Mouse (Mus musculus) neural tube, embryonic 14.5 days (tissue): ENCODE results near the gene Zfp583. TPM values are rescaled to one million over a fixed set of nuclear protein-coding genes. Genes with fewer than 3 reads are reported as not detected.

ENCODE experiments used
- ATAC-seq: fragments of 200-750 bp; cut with Nextera tagmentation; 2 replicates; pipeline ENCODE4 v1.8.0; 2017; ENCODE audit warnings: low read depth, mild to moderate bottlenecking, moderate TSS enrichment, moderate library complexity
- H3K27ac ChIP-seq: fragments of 300-500 bp; sonication (generic); 2 replicates; pipeline ENCODE4 v1.5.1; 2014; ENCODE audit warnings: low read depth, mild to moderate bottlenecking, control low read depth, low read length, moderate library complexity, mixed read lengths
- H3K27me3 ChIP-seq: fragments of 300-500 bp; sonication (generic); 2 replicates; pipeline ENCODE4 v1.6.1; 2014; ENCODE audit warnings: low read length; ENCODE audit not compliant: control insufficient read depth, insufficient read depth
- H3K36me3 ChIP-seq: fragments of 300-500 bp; sonication (generic); 2 replicates; pipeline ENCODE4 v1.6.1; 2014; ENCODE audit warnings: low read length, mixed read lengths; ENCODE audit not compliant: control insufficient read depth, insufficient read depth
- H3K4me1 ChIP-seq: fragments of 300-500 bp; sonication (generic); 2 replicates; pipeline ENCODE4 v1.6.1; 2014; ENCODE audit warnings: low read length; ENCODE audit not compliant: control insufficient read depth, insufficient read depth
- H3K4me2 ChIP-seq: fragments of 300-500 bp; sonication (generic); 2 replicates; pipeline ENCODE4 v1.6.1; 2014; ENCODE audit warnings: mild to moderate bottlenecking, low read depth, low read length, control low read depth
- H3K4me3 ChIP-seq: fragments of 300-500 bp; sonication (generic); 2 replicates; pipeline ENCODE4 v1.5.1; 2014; ENCODE audit warnings: low read depth, low read length, control low read depth, mixed read lengths
- H3K9ac ChIP-seq: fragments of 300-500 bp; sonication (generic); replicated peaks from 2 replicates; pipeline ENCODE4 v1.6.1; 2014; ENCODE audit warnings: low read depth, mild to moderate bottlenecking, control low read depth, low read length, mixed read lengths
- H3K9me3 ChIP-seq: fragments of 300-500 bp; sonication (generic); 2 replicates; pipeline ENCODE4 v1.6.1; 2016; ENCODE audit warnings: low read length; ENCODE audit not compliant: control insufficient read depth
- WGBS: fragments of 180-500 bp; shearing (Covaris S2); extraction: QIAGEN DNeasy Blood & Tissue Kit; methylation state at CpG from one replicate; pipeline ENCODE4 v1.1.7; 2014; 5-methylcytosine and 5-hydroxymethylcytosine counted together
- polyA plus RNA-seq: library from polyadenylated mRNA; unstranded; fragments of >200 nt; fragmentation: Nextera tagmentation; extraction: Ambion mirVana; gene quantifications from 2 replicates; pipeline ENCODE4 v1.2.1, GENCODE M21; 2014

The Zfp583 gene
- polyA plus RNA-seq, 1 experiment from 2014 or later = 17.0 TPM

DNA sequence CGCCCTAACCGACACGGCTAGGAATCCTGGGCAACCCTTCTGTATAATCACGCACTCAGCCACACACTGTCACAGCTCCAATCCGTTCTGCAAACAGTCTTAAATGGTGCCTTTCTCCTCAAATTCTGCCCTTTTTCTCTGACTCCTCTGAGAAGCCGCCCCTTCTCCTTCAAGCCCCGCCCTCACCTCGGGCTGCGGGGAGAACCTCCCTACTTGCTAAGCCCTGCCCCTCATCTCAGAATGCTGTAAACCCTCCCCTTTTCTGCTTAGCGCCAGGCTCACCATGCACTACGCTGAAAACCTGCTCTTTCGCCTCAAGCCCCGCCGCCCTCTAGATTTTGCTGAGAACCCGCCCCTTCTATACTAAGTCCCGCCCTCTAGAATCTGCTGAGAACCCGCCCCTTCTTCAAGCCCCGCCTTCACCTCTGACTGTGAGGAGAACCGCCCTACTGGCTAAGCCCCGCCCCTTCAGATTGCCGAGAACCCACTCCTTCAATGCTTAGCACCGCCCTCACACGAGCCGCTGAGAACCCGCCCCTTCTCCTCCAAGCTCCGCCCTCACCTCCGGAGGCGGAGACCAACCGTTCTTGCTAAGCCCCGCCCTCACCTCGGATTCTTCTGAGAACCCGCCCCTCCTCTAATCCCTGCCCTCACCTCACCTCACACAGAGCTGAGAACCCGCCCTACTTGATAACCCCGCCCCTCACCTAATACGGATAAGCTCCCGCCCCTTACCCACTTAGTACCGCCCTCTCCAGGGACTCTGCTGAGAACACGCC lies 31.4 kb upstream of the Zfp583 start:
- H3K27ac ChIP-seq = peak overlapping the region; percentile 94
- H3K4me2 ChIP-seq = peak overlapping the region; percentile 57
- H3K36me3 ChIP-seq = no peaks in the 10 kb centered on the region
- ATAC-seq = peak; percentile 93
- H3K9me3 ChIP-seq = no peaks in the 10 kb centered on the region
- H3K9ac ChIP-seq = peak overlapping the region; percentile 58
- peak overlapping the region; percentile 47 for H3K4me3 ChIP-seq
- WGBS = under 1% methylated on average over 31 of the region's 38 CpGs
- peaks cover 8% of the 10 kb centered on the region; the same call in 1 of the 2 replicates for H3K4me1 ChIP-seq
- H3K27me3 ChIP-seq = no peaks in the 10 kb centered on the region

DNA sequence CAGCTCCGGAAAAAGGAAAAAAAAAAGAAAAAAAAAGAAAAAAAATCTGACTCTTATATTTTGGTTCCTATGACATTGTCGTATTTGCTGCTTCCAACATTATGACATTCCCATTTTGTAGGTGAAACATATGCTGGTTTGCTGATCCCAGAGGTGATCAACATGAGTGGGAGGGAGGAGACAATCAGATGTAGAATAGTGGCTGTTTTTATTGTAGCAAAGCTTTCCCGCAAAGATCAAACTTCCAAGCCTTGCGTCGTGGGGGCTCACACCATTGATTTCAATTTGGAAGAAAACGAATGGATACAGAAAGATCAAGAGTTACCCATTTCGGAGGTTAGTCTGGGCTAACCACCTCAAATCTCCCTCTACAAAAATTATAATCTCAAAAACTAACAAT lies 30.7 kb upstream of the Zfp583 start:
- H3K4me3 ChIP-seq = peak overlapping the region; percentile 47
- H3K4me2 ChIP-seq = peak overlapping the region; percentile 57
- H3K9ac ChIP-seq = peak overlapping the region; percentile 58
- no peaks in the 10 kb centered on the region for H3K9me3 ChIP-seq
- peaks cover 8% of the 10 kb centered on the region; the same call in 1 of the 2 replicates for H3K4me1 ChIP-seq
- no peak for ATAC-seq
- peak overlapping the region; percentile 94 for H3K27ac ChIP-seq
- 19% methylated on average over 7 of the region's 7 CpGs for WGBS
- no peaks in the 10 kb centered on the region for H3K27me3 ChIP-seq
- no peaks in the 10 kb centered on the region for H3K36me3 ChIP-seq

DNA sequence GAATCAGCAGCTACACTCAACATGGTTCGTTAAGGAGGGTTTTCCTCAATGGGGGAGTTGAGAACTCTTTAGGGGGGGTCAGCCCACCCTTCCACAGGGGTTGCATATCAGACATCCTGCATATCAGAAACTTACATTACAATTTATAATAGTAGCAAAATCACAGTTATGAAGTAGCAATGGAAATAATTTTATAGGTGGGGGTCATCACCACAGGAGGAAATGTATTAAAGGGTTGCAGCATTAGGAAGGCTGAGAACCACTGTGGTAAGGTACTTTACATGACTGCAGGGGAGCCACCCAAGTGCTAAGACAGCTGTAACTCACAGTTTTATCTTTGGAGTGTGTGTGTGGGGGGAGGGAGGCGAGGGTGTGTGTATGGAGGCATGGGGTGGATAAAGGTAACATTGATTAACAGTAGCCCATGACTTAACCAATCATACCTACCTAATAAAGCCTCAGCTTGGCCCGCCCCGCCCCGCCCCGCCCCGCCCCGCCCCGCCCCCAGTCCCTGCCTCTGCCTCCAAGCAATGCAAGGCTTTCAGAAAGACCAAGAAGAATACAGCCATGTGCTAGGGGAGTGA lies 29.5 kb upstream of the Zfp583 start:
- no peaks in the 10 kb centered on the region for H3K9me3 ChIP-seq
- H3K4me1 ChIP-seq = peaks cover 8% of the 10 kb centered on the region; the same call in 1 of the 2 replicates

DNA sequence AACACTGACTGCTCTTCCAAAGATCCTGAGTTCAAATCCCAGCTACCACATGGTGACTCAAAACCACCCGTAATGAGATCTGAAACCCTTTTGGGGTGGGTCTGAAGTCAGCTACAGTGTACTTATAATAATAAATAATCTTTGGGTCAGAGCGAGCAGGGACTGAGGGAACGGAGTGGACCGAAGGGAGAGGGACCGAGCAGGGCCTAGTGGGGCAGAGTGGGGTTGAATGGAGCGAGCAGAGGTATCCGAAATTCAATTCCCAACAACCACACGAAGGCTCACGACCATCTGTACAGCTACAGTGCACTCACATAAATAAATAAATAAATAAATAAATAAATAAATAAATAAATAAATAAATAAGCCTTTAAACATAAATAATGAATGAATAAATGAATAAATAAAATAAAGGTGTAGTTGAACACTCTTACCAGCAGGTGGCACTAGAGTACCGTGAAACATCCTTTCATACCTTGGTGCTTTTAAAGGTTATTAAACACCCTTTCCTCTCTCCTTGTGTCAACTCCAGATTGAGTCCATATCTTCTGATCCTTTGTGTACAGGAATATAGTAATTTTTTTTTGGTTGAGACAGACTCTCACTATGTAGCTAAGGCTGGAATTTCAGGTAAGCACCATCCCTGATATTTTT lies 28.0 kb upstream of the Zfp583 start:
- WGBS = 57% methylated on average over 10 of the region's 10 CpGs
- no peaks in the 10 kb centered on the region for H3K9me3 ChIP-seq
- H3K27me3 ChIP-seq = no peaks in the 10 kb centered on the region
- H3K36me3 ChIP-seq = peaks cover 4% of the 10 kb centered on the region; the same call in 1 of the 2 replicates
- H3K9ac ChIP-seq = no peak overlapping the region
- H3K4me3 ChIP-seq = no peak overlapping the region
- no peak overlapping the region for H3K27ac ChIP-seq
- H3K4me1 ChIP-seq = peaks cover 5% of the 10 kb centered on the region; the same call in 1 of the 2 replicates
- no peak for ATAC-seq
- no peak overlapping the region for H3K4me2 ChIP-seq

More for the DNA sequence above, 29.5 kb upstream of the Zfp583 start:
- no peak overlapping the region for H3K9ac ChIP-seq
- no peaks in the 10 kb centered on the region for H3K36me3 ChIP-seq
- WGBS = 12% methylated on average over 9 of the region's 9 CpGs
- no peak overlapping the region for H3K27ac ChIP-seq
- H3K4me2 ChIP-seq = no peak overlapping the region
- ATAC-seq = no peak
- H3K4me3 ChIP-seq = no peak overlapping the region
- no peaks in the 10 kb centered on the region for H3K27me3 ChIP-seq

DNA sequence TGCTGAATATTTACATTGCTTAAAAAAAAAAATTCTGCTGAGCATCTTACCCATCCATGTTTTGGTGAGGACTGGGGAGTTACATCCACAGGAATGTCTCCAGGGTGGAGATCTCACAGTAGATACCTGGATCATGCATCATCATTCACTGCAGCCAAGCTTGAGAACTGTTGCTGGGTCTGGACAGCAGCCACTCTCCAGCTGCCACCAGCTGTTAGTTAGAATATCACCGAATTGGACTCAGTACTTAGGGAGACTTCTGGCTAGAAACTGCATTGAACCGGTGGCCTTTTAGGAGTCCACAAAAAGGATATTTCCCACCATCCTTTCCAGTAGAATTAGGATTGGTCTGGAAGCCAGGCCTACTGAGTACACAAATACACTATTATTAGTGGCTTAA lies 27.0 kb upstream of the Zfp583 start:
- no peak overlapping the region for H3K9ac ChIP-seq
- no peak overlapping the region for H3K27ac ChIP-seq
- H3K9me3 ChIP-seq = no peaks in the 10 kb centered on the region
- H3K4me2 ChIP-seq = no peak overlapping the region
- no peaks in the 10 kb centered on the region for H3K4me1 ChIP-seq
- H3K27me3 ChIP-seq = no peaks in the 10 kb centered on the region
- WGBS = 72% methylated on average over 2 of the region's 2 CpGs
- H3K36me3 ChIP-seq = peaks cover 7% of the 10 kb centered on the region; the same call in 1 of the 2 replicates
- no peak for ATAC-seq
- no peak overlapping the region for H3K4me3 ChIP-seq

DNA sequence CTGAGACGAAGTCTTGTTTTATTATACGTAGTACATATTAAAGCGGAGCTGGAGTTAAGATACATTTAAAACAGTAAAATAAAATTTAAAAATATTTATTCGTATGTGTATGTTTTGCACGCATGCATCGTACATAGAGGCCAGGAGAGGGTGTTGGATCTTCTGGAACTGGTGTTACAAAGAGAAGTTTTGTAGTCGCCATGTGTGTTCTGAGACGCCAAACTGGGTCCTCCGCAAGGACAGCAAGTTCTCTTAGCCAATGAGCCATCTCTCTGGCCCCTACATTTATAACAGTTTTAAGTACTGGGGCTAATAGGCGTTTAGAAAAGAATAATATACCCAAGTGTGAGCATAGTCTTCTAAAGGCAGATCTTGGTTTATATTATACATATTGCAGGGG lies 13.0 kb upstream of the Zfp583 start:
- H3K4me3 ChIP-seq = peak overlapping the region; percentile 60
- 31% methylated on average over 10 of the region's 10 CpGs for WGBS
- H3K27ac ChIP-seq = peak overlapping the region; percentile 85
- no peak overlapping the region; the same call in none of the 2 replicates for H3K9ac ChIP-seq
- ATAC-seq = peak; percentile 49
- no peaks in the 10 kb centered on the region for H3K4me1 ChIP-seq
- no peaks in the 10 kb centered on the region for H3K36me3 ChIP-seq
- no peaks in the 10 kb centered on the region for H3K9me3 ChIP-seq
- peak overlapping the region; percentile 45 for H3K4me2 ChIP-seq
- H3K27me3 ChIP-seq = no peaks in the 10 kb centered on the region

DNA sequence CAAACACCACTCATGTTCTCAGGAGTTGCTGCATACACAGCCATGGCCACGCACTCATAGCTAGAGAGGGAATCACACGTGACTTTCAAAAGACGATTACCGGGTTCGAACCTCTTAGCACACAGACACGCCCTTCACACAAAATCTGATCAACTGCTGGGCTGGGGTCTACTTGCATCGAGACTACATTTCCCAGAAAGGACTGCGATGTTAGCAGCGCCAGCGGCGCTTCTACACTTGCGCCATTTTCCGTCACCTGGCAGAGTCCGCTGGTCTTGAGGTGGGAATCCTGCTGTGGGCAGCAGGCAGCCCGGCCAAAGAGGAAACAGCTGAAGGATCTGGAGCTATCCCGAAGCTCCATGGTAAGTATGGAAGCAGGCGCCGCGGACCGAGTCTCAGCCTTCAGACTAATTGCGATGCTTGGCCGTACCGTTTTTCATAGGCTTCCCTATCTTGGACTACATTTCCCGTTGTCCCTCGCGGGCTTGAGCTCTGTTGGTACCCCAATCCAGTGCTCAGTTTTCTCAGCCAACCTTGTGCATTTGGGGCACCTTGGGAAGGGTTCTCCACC lies 12.5 kb upstream of the Zfp583 start, which contains the start of gene Gm3854:
Gene Gm3854 (plus strand): TSS at position 259 of the 571 bp plus-strand sequence.
- ATAC-seq = peak; percentile 94
- Histone ChIP-seq H3K4me3 (peak within 1 kb of the TSS; percentile 60), H3K9me3 (no peaks in the 10 kb centered on the region), H3K9ac (peak within 1 kb of the TSS; percentile 66), H3K4me2 (peak within 1 kb of the TSS; percentile 45), H3K4me1 (no peaks in the 10 kb centered on the region), H3K36me3 (no peaks in the 10 kb centered on the region), H3K27ac (peak within 1 kb of the TSS; percentile 85), H3K27me3 (no peaks in the 10 kb centered on the region)
- under 1% methylated on average over 26 of the region's 26 CpGs for WGBS

DNA sequence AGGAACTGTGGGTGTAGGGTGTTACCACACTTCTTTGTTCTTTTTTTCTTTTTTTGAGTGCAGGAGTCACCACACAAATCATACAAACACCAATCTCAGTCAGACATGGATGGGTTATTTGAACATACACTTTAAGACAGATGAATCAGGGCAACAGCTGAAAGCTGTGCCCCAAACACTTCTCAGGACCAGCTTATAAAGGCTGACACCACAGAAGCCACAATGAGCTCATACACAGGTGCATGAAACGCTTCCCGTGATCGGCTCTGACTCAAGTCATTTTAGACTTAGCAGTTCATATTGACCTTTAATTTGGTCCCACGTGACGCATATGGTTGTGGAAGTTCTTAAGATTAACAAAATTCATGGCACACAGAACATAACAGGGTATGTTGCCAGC lies 8.8 kb upstream of the Zfp583 start:
- Histone ChIP-seq H3K9me3 (no peaks in the 10 kb centered on the region), H3K4me1 (no peaks in the 10 kb centered on the region), H3K27ac (no peak overlapping the region), H3K36me3 (no peaks in the 10 kb centered on the region), H3K9ac (no peak overlapping the region), H3K4me2 (no peak overlapping the region), H3K4me3 (no peak overlapping the region), H3K27me3 (no peaks in the 10 kb centered on the region)
- no peak for ATAC-seq
- WGBS = 87% methylated on average over 5 of the region's 5 CpGs
